Mouse (Mus musculus) CH12.LX (cell line): Measurements from ENCODE around the gene Ntsr1.

ENCODE experiments used
- CTCF ChIP-seq, 2 experiments: IDR thresholded peaks in 1 of 2; conservative IDR thresholded peaks in 1 of 2; 2 replicates each; pipeline ENCODE4 v1.5.1; 2011 to 2012; ENCODE audit warnings: low read depth in 2 of 2, low read length in 2 of 2, improper control_type of control experiment in 1 of 2, inconsistent platforms in 1 of 2, mild to moderate bottlenecking in 1 of 2, moderate library complexity in 1 of 2
- E2F4 ChIP-seq: IDR thresholded peaks from 2 replicates; pipeline ENCODE4 v1.6.1; 2011; ENCODE audit warnings: low read depth, low read length, improper control_type of control experiment; ENCODE audit not compliant: insufficient replicate concordance
- ELF1 ChIP-seq: IDR thresholded peaks from 2 replicates; pipeline ENCODE4 v1.6.1; 2014; ENCODE audit warnings: low read depth, mild to moderate bottlenecking, inconsistent platforms, low read length, improper control_type of control experiment
- EP300 ChIP-seq: IDR thresholded peaks from 2 replicates; pipeline ENCODE4 v1.6.1; 2011; ENCODE audit warnings: low read length, improper control_type of control experiment
- GABPA ChIP-seq: IDR thresholded peaks from 2 replicates; pipeline ENCODE4 v1.6.1; 2012; ENCODE audit warnings: low read depth, low read length, improper control_type of control experiment, inconsistent platforms; ENCODE audit not compliant: insufficient replicate concordance
- JUN ChIP-seq: IDR thresholded peaks from 2 replicates; pipeline ENCODE4 v1.6.1; 2011; ENCODE audit warnings: low read depth, mild to moderate bottlenecking, low read length, improper control_type of control experiment, moderate library complexity; ENCODE audit not compliant: insufficient read depth
- MAZ ChIP-seq: IDR thresholded peaks from 2 replicates; pipeline ENCODE4 v1.6.1; 2012; ENCODE audit warnings: low read depth, mild to moderate bottlenecking, inconsistent platforms, low read length, improper control_type of control experiment, moderate library complexity
- NELFE ChIP-seq: IDR thresholded peaks from 2 replicates; pipeline ENCODE4 v1.6.1; 2011; ENCODE audit warnings: low read depth, low read length, improper control_type of control experiment
- POLR2A ChIP-seq: IDR thresholded peaks from 2 replicates; pipeline ENCODE4 v1.6.1; 2011; ENCODE audit warnings: low read depth, mild to moderate bottlenecking, improper control_type of control experiment, low read length
- SMC3 ChIP-seq: IDR thresholded peaks from 2 replicates; pipeline ENCODE4 v1.6.1; 2011; ENCODE audit warnings: low read depth, low read length, improper control_type of control experiment
- UBTF ChIP-seq: IDR thresholded peaks from 2 replicates; pipeline ENCODE4 v1.6.1; 2012; ENCODE audit warnings: low read depth, mild to moderate bottlenecking, inconsistent platforms, low read length, improper control_type of control experiment, moderate library complexity
- ZC3H11A ChIP-seq: IDR thresholded peaks from 2 replicates; pipeline ENCODE4 v1.6.1; 2012; ENCODE audit warnings: low read depth, mild to moderate bottlenecking, inconsistent platforms, low read length, improper control_type of control experiment

DNA sequence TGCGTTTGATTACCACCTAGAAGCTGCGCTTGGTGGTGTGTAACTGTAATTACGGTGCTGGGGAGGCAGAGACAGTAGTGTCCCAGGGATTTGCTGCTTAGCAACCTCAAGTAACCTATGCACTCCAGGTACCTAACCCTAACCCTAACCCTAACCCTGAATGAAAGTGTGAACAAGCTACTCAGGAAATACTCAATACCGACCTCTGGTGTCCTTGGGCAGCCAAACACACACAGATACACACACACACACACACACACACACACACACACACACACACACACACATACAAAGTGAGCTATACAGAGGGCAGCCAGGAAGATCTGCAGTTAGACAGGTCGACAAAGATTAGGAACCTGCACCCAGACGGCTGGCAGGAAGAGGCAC lies 89.0 kb downstream of the Ntsr1 start:
- TF ChIP-seq POLR2A, result no peak
- no peak for TF ChIP-seq UBTF
- peak; percentile 14 to 46; a peak in 2 of 4 replicates for TF ChIP-seq CTCF (conservative IDR thresholded peaks at IDR 0.05 in 1 of 2, IDR thresholded peaks at IDR 0.05 in 1 of 2; ENCODE audit: low read depth in 2 of 2, low read length in 2 of 2)
- TF ChIP-seq JUN, result no peak
- TF ChIP-seq E2F4, result no peak
- no peak for TF ChIP-seq ELF1
- no peak for TF ChIP-seq ZC3H11A
- no peak for TF ChIP-seq MAZ
- TF ChIP-seq NELFE, result no peak
- no peak; the same call in 1 of the 2 replicates for TF ChIP-seq SMC3
- TF ChIP-seq GABPA, result no peak
- no peak for TF ChIP-seq EP300
